Mouse (Mus musculus): ENCODE results near the gene Tnfsf12.
A peak's percentile ranks its signal among the peaks of the same experiment; 100 is the strongest.
"Not testable (repeated sequence)": the region's sequence is repeated elsewhere in the genome, so short reads cannot be mapped to it uniquely, and the experiment has no call there.

Gene Tnfsf12

DNA sequence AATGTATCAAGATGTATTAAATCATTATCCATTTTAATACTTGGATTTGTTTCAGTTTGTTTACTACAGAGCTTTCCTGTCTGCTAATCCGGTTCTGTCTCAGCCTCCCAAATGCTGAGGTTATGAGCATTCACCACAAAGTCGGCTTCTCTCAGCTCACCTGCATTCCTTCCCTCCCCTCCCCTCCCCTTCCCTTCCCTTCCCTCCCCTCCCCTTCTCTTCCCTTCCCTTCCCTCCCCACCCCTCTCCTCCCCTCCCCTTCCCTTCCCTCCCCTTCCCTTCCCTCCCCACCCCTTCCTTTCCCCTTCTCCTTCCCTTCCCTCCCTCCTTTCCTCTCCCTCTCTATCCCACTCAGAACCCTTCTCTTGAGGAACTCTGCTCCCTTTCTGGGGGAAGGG is 9.0 kb upstream of the Tnfsf12 start:
- DNase-seq (ENCODE audit: low spot score), result no peak

DNA sequence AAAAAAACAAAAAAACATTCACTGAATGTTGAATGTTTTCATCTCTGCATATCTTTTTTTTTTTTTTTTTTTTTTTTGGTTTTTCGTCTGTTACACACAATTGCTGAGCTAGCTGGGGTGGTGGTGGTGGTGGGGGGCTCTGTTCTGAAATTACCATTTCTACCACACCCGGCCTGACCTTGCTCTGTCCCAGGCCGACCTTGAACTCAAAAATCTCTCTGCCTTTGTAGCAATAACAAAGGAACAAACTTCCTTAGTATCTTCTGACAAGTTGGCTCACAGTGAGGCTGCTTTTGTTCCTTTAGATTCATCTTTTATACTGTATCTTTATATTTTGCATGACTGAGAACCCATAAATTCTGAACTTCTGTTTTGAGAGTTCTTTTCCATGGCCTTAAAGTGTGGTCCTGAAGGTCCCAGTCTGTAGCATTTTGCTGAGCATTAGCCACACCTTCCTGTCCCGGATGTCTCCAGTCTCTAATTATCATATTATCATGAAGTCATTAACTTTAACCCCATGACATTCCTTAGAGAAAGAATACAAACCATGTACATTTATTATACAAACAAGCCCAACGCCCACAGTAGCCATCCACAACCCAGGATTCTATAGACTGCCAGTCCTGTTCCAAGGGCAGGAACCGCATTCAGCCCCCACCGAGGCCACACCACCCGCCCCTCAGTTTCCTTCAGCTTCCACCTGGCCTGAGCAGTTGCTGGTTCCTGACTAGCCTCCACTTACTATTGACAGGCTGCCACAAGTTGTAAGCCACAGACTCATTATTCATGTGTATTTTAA is 8.4 kb upstream of the Tnfsf12 start:
- DNase-seq (ENCODE audit: low spot score), result no peak

DNA sequence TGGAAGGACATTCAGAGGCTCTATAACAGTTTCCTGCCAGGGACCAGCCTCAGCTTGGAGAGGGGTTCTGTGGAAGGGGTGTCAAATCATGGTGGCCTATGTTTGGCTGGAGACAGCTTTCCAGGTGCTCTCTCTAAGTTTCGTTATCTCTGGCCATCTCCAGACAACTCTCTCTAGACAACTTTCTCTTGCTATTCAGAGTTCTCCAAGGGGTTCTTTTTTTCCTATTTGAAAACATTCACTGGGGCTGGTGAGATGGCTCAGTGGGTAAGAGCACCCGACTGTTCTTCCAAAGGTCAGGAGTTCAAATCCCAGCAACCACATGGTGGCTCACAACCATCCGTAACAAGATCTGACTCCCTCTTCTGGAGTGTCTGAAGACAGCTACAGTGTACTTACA is 7.7 kb upstream of the Tnfsf12 start:
- DNase-seq (ENCODE audit: low spot score), result not testable (repeated sequence)

DNA sequence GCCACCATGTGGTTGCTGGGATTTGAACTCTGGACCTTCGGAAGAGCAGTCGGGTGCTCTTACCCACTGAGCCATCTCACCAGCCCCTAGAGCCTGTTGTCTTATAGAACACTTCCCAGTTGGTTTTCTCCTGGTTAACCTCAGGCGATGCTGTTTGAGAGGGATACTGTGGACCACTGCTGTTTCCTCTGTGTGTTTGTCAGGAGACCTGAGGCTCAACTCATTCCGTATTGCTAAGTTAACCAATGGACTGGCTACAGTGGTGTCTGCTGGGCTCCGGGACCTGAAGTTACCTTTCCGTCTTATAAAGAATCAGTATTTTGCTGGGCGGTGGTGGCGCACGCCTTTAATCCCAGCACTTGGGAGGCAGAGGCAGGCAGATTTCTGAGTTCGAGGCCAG is 7.2 kb upstream of the Tnfsf12 start:
- not testable (repeated sequence) for DNase-seq (ENCODE audit: low spot score)

DNA sequence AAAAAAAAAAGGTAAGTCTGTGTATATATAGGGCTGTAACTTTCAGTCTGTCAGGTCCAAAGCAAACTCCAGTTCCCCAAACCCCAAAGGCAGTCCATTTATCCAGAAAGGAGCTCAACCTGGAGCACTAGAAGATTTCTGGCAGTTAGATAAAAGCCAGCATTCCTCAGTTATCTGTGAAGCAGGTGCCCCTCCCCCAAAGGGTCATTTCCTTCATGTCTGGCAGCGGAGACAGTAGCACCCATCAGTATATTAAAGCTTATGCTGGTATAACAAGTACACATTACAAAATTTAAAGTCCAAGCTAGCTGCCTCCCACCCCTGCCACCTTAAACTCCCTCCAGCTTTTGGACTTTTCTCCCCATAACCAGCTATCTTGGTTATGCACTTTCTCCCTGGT is 3.9 kb upstream of the Tnfsf12 start:
- no peak for DNase-seq (ENCODE audit: low spot score)

DNA sequence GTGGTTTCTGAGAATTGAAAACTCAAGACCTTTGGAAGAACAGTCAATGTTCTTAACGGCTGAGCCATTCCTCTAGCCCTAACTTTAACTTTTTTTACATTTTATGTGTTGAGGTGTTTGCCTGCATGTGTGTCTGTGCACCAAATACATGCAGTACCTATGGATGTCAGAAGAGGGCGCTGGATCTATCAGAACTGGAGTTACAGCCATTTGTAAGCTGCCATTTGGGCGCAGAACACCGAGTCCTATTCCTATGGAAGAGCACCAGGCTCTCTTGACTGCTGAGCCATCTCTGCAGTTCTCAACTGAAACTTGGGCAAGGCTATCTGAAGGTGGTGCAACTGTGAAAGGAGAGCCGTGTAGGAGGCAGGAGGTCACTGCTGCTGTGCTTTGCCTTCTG is 2.9 kb upstream of the Tnfsf12 start:
- no peak for DNase-seq (ENCODE audit: low spot score)

DNA sequence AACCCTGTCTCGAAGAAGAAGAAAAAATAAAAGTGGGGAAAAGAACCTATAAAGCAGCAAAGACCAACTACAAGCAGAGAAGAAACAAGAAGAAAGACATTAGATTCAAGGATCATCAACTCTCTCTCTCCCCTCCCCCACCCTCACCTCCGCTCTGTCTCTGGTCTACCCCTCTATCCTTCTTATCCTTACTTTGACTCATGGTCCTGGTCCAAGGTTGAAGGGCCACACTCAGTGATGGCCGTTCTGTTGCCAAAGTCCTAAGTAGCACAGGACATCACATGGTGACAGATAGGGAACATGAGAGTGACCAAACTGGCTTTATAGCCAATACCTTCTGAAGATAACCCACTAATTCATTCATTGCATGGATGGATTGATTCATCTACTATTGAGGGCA is 1.7 kb upstream of the Tnfsf12 start:
- DNase-seq (ENCODE audit: low spot score), result no peak

DNA sequence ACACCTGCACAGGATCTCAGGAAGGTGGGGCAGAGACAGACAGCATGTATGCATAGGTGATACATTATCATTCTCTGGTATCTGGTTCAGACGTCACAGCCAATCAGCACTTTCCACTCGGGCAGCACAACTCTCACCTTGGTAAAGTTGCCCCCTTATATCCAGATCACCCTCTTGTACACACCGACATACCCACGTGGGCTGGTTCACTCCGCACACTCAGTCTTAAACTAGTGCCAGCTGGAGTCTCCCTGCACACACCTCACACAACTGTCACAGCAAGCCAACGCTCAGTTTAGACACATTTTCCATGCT is 646 bp downstream of the Tnfsf12 start:
- no peak for DNase-seq (ENCODE audit: low spot score)

DNA sequence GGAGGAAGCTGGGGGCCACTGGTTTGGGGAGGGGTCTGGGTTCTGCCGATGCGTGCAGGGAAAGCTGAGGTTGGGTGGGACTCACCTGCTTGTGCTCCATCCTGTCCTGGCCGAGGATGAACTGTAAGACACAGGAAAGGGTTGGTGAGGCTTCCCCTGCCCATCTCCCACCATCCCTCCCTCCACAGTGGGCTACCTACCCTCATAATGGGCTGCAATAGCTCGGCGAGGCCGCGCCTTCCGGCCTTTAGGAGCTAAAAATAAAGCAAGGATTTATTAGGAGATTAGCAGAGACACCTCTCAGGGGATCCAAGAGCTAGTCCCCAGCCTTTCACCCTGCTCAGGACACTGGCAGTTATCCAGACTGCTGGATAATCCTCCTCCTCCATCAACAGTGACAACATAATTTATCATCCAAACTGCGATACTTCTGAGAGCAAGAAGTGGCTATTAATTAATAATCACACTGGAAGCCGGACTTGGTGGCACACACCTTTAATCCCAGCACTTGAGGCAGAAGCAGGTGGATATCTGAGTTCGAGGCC is 2.2 kb downstream of the Tnfsf12 start:
- no peak for DNase-seq (ENCODE audit: low spot score)

DNA sequence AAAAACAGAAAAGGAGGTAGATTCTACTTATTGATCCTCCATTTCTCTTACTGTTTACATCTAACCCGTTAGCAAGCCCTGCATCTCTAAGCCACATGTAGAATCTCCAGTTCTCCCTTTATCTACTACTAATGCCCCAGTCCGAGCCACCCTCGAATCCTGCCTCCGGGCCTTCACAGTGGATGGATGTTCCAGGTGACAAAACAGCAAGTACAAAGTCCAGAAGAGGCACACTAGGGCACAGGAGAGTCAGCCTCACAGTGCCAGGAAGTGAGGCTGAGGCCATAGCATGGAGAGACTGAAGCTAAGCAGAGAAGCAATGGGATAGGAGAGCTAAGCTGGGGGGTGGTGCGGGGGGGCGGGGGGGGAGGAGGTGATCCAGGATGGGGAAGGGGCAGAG is 2.8 kb downstream of the Tnfsf12 start:
- DNase-seq (ENCODE audit: low spot score), result no peak

DNA sequence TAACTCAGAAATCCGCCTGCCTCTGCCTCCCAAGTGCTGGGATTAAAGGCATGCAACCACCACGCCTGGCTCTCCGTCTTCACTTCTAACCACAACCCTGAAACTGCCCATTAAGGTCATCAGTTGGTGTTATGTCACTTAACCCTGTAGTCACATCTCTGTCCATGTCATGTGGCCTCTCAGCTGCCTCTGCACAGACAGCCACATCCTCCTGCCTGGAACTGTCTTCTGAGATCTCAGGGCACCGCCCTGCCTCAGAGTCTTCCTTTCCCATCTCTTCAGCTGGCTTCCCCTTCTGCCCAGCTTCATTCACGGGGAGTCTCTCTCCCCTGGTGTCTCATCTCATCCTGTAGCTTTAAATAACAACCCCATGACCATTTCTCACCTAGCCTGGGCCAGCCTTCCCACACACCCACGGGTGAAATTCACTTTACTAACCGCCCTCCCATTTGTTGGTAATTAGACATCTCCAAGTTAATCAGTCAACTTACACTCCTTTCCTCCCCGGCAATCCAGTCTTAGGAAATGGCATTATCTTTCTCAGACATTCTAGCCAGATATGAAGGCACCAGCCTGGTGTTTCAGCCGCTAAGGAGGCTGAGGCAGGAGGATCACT is 3.3 kb downstream of the Tnfsf12 start:
- DNase-seq (ENCODE audit: low spot score), result no peak

DNA sequence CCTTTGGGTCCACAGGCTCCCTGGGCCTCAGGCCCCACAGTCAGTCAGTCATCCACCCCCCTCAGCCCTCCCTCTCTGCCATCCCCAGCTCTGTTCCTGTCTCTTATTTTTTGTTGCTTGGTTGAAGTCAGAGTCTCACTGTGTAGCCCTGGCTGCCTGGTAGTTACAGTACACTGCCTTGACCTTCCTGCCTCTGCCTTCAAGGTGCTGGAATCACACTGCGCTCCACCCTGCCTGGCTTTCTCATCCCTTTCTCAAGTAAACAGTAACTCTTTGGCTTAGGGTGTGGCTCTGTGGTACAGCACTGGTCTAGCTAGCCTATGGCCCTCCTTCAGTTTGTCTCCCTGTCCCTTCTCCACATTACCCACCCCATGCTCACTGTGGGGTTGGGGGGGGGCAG is 5.8 kb downstream of the Tnfsf12 start:
- no peak for DNase-seq (ENCODE audit: low spot score)

DNA sequence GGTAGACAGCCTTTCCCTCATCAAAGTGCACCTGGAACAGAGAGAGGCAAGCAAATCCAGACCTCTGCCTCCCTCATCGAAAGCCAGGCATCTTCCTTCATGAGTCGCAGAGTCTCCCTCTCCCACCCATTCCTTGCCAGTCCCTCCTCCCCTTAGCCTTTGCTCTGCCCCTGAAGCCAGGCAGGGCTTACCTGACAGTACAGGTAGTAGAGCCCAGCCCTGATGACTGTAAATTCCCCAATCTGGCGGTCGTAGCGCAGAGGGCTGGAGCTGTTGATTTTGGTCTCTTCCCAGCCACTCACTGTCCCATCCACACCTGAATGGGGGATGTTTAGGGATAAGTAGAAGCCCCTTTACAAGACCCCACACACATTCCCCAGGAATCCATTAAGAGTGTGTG is 8.6 kb downstream of the Tnfsf12 start:
- no peak for DNase-seq (ENCODE audit: low spot score)

DNA sequence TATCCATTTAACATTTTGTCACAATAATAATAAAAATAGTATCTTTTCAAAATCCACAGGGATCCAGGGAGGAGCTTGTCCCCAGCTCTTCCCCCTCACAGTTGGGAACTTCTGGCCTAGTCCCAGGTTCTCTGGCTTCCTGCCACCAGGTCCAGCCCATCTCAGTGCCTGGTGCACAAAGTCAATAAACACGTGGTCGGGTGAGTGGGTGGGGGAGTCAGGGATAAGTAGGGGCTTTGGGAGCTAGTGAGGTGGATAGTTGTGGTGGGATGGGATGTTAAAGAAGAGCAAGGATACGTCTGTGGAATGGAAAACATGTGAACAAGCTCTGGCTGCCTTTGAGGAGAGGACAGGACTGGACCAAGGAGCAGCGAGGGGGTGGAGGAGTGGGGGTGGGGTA is 9.3 kb downstream of the Tnfsf12 start:
- peak; percentile 91 for DNase-seq (ENCODE audit: low spot score)

DNA sequence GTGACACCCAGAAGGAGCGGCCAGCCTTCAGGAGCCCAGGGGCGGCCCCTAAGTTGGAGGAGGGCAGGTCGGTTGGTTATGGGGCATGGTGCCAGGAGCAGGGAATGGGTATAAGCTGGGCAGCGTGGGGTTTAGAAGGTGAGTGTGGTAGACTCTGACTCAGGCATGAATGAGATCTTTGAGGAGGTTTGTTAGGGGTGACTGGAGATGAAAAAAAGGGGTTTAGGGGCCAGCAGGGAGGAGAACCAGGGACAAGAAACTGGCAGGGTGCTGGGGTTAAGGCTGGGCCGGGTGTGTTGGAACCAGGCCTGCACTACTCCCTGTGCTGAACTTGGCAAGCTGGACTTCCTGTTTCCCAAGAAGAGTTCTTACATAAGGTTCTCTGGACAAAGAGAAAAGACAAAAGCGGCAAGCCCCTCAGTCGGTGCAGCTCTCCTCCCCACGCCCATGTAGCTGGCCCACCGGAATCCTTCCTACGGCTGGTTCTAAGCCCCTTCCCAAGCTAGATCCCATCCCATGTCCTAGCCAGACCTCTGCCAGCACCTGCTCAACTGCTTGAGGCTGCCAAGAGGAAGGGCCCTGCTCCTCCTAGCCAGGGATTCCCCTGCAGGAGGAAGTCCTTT is 10.0 kb downstream of the Tnfsf12 start, which contains the start of gene Tnfsf13:
Tnfsf13 (minus strand) TSS at position 259 of the 623 bp plus-strand sequence.
- DNase-seq (ENCODE audit: low spot score), result peak; percentile 75

DNA sequence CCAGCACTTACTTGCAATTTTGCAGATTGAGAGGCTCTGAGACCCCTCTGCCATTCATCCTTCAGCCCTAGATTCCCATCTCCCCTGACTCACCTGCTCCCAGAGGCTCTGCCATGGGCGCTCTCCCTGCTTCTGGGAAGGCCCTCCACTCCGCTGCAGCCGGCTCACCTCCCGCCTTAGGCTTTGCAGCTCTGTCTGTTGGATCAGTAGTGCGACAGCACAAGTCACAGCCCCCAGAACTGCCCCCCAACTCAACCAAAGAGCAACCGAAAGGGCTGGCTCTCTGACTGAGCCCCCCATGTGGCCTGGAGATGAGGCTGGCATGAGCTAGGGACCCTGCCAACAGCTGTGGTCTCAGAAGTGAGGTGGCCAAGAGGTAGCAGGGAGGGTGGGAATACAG is 10.7 kb downstream of the Tnfsf12 start:
- DNase-seq (ENCODE audit: low spot score), result no peak

DNA sequence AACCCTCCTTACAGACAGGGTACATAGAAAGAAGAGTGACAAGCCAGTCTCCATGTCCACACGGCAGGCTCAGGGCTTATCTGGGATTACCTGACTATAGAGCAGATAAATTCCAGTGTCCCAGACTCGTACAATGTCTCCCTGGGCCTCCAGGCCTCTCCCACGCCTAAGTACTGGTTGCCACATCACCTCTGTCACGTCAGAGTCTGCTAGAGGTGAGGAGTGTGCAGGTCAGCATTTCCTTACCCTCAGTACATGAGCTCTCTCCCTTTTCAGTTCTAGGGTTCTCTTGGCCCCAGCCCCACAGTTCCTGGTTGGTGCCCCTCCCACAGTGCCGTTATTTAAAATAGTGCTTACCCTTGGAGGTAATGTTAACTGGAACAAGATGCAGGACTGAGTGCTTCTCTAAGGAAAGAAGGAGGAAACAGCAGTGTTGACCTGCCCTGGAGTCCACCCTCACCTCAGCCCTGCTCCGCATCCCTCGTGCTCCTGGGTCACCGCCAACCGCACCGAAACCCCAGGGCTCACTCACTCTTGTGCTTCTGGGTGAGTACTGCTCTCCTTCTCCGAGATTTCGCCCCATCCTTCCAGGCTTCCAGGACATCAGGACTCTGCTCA is 11.4 kb downstream of the Tnfsf12 start:
- DNase-seq (ENCODE audit: low spot score), result no peak

DNA sequence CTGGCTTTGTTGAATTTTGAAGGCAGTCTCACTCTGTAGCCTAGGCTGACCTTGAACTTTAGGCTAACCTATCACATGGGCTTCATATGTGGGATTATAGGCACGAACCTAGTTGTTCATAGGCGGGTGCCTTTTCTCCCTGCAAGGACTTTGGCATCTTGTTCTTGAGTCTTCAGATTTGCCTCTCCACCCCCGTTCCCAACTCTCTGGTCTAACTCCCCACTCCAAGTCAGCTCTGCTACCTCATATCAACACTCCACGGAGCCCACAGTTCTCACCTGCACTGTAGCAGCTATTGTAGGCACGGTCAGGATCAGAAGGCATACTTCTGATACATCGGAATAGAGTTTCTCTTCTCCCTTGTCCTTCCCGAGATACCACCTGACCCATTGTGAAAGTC is 12.1 kb downstream of the Tnfsf12 start:
- DNase-seq (ENCODE audit: low spot score), result no peak

DNA sequence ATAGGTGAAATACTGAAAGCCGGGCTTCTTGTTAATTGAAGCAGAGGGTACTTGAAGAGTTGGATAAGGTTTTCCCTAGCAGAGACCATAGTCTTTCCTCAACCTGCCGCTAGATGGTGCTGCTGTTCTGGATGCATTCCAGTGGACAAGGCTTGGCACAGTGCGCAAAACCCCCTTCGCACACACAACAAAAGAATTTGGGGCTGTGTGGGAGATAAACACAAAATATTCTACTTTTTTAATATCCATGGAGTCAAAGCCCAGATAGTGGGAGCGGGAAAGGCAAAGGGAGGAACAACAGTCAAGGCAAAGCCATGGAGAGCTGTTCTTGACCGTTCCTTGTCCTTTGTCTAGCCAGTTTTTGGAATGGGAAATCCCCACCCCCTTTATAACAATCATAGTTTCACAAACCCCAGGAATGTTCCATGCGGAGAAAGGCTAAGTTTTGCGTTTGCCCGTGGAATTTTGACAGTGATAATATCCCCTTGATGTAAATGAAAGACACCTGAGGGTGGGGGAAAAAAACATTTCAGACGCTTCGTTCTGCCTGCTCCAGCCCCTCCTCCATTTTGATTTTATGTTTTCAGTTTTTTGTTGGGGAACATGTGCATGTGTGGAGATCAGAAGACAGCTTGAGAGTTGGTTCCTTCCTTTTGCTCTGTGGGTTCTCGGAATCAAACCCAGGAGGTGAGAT is 12.7 kb downstream of the Tnfsf12 start:
- peak; percentile 94 for DNase-seq (ENCODE audit: low spot score)

DNA sequence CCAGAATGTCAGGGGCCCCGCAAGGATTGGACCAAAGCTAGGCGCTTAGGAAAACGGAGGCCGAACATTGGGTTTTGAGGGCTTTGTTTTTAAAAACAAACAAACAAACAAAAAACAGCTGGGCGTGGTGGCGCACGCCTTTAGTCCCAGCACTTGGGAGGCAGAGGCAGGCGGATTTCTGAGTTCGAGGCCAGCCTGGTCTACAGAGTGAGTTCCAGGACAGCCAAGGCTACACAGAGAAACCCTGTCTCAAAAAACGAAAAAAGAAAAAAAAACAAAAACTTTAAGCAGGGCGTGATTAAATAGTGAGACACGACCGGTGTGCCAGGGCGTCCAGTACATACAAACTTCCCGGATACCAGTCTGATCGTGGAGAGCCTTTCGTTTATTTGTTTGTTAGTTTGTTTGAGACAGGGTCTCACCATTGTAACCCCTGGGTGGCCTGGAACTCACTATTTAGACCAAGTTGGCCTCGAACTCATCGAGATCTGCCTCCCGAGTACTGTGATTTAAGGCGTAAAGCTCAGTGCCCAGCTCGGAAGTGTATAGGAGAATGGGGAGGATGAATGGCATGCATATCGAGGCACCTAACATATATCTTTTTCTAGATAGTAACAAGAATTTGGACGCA is 13.3 kb downstream of the Tnfsf12 start:
- no peak for DNase-seq (ENCODE audit: low spot score)

DNA sequence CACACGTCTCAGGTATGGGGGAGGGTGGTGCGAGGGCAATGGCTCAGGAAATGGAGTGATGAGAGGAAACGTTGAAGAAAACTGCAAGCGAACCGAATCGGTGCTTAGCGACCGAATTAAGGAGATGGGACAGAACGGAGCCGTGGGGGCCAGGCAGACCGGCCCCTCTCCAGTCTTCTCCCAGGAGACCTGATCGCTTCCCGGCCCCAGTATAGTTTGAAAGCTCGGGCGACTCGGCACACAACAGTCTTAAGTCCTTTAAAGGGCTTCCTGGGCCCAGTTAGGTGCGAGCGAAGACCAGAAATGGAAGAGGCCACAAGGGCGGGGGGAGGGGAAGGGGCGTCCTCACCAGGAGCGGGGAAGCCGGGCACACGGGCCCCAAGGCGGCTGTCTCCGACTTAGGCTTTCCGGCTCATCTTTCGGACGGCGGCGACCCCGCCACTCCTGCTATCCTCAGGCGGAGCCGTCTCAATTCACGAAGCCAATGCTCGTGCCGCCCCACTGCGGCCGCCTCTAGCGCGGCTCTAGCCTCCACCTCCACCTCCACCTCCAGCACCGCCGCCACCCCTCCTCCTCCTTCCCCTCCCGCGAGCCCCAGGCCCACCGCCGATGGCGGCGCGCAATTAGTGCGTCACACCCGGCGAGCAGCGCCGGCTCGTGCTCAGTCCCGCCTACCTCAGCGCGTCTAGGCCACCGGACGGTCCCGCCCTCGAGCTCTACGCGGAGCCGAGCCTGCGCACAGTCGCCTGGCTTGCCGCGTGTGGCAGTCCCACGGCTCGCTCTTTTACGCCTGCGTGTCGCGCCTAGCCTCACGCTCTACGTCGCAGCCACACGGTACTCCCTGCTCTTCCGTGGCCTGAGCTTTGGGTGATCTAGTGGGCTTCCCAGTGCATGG is 14.1 kb downstream of the Tnfsf12 start, which contains the start of gene Senp3:
Senp3 (minus strand) TSS at position 771 of the 895 bp plus-strand sequence.
- DNase-seq (ENCODE audit: low spot score), result peak; percentile 92
